Mouse (Mus musculus): ENCODE results near the gene Ccdc62.

DNA sequence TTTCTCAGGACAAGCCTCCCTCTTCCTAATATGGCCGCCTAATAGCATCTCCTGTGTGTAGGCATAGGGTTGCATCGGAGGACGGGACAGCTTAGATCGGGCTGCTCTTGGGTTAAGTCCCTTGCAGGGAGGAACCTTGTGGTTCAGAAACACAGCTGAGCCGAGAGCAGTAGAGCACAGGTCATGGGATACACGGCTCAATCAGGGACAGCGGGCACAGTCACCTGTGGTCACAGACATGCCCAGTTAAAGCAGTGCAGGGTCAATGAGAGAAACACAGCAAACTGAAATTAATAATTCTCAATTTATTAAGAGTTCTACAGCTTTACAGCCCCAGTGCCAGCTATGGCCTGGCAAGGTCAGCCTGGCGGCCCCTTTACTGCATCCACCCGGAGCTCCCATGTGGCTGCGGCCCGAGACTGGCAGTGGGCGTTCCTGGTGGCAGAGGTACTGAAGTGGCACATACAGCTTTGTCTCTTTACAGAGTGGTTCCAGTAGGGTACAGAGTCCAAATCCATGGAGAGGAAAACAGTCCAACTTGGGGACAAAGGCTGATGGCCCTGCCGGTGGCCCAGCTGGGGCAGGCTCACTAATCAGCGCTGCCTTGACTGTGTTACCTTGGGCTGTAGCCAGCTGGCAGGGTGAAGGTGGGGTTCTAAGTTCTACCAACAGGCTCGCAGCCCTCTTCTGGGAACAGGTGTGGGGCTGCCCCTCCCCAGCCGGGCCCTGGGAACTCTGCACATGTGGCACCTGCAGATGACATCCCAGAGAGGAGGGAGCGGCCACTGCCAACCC, 74.1 kb downstream of the Ccdc62 start:
- TF ChIP-seq POLR2A (IDR thresholded peaks at IDR 0.05; ENCODE audit: control insufficient read depth, low read depth, low read length) (no peak), CTCF (IDR thresholded peaks at IDR 0.05; ENCODE audit: control insufficient read depth, insufficient read depth, insufficient replicate concordance, low read depth, low read length) (no peak)
